Mouse (Mus musculus) CH12.LX (cell line): Measurements from ENCODE around the gene Myt1l. TPM values are rescaled to one million over a fixed set of nuclear protein-coding genes. Genes with fewer than 3 reads are reported as not detected.

Experiments
- DNase-seq: peaks from one replicate; pipeline ENCODE4 v3.0.0-alpha.2; 2013; ENCODE audit errors: extremely low read depth
- H3K27ac ChIP-seq: 2 replicates; pipeline ENCODE4 v1.5.1; 2012; ENCODE audit warnings: low read depth, mild to moderate bottlenecking, control low read depth, moderate library complexity; ENCODE audit not compliant: insufficient read depth
- H3K27me3 ChIP-seq: replicated peaks from 2 replicates; pipeline ENCODE3; 2012; ENCODE audit warnings: inconsistent platforms
- H3K36me3 ChIP-seq, 2 experiments: replicated peaks in 1 of 2; 2 replicates each; pipeline versions ENCODE3 to v1.6.1; 2012; ENCODE audit warnings: inconsistent platforms in 1 of 2, low read length in 1 of 2, mild to moderate bottlenecking in 1 of 2, mixed read lengths in 1 of 2, moderate library complexity in 1 of 2; ENCODE audit not compliant: control insufficient read depth in 1 of 2, insufficient read depth in 1 of 2
- H3K4me1 ChIP-seq, 2 experiments: 2 replicates each; pipeline ENCODE4 v1.6.1; 2012; ENCODE audit warnings: inconsistent platforms in 1 of 2, moderate library complexity in 1 of 2; ENCODE audit not compliant: insufficient read depth in 2 of 2, control insufficient read depth in 1 of 2
- H3K4me2 ChIP-seq: 2 replicates; pipeline ENCODE4 v1.6.1; 2012; ENCODE audit warnings: low read depth, mild to moderate bottlenecking, control low read depth; ENCODE audit not compliant: poor library complexity, insufficient read depth, severe bottlenecking
- H3K4me3 ChIP-seq, 3 experiments: fragments of 150-350 bp in 1 of 3; sonication (generic) in 1 of 3; replicated peaks in 1 of 3; 2 replicates each; pipeline versions ENCODE3 to v1.5.1; 2011 to 2012; ENCODE audit warnings: low read depth in 2 of 3, low read length in 2 of 3, mild to moderate bottlenecking in 2 of 3, moderate library complexity in 2 of 3, control low read depth in 1 of 3, improper control_type of control experiment in 1 of 3, inconsistent platforms in 1 of 3, mixed read lengths in 1 of 3; ENCODE audit not compliant: poor library complexity in 1 of 3
- H3K79me2 ChIP-seq: replicated peaks from 2 replicates; pipeline ENCODE4 v1.6.1; 2012; ENCODE audit warnings: mild to moderate bottlenecking, moderate library complexity; ENCODE audit not compliant: control insufficient read depth, poor library complexity, insufficient read depth, severe bottlenecking; ENCODE audit errors: extremely low read depth
- H3K9ac ChIP-seq: 2 replicates; pipeline ENCODE4 v1.6.1; 2012; ENCODE audit warnings: low read depth, mild to moderate bottlenecking, control low read depth, moderate library complexity; ENCODE audit not compliant: insufficient read depth
- H3K9me3 ChIP-seq: replicated peaks from 2 replicates; pipeline ENCODE3; 2012; ENCODE audit warnings: low read length, inconsistent platforms, mixed read lengths
- CHD1 ChIP-seq: IDR thresholded peaks from 2 replicates; pipeline ENCODE4 v1.6.1; 2012; ENCODE audit warnings: low read depth, low read length, improper control_type of control experiment, inconsistent platforms
- CHD2 ChIP-seq: IDR thresholded peaks from 2 replicates; pipeline ENCODE4 v1.6.1; 2011; ENCODE audit warnings: low read length, improper control_type of control experiment
- CTCF ChIP-seq, 2 experiments: IDR thresholded peaks in 1 of 2; conservative IDR thresholded peaks in 1 of 2; 2 replicates each; pipeline ENCODE4 v1.5.1; 2011 to 2012; ENCODE audit warnings: low read depth in 2 of 2, low read length in 2 of 2, improper control_type of control experiment in 1 of 2, inconsistent platforms in 1 of 2, mild to moderate bottlenecking in 1 of 2, moderate library complexity in 1 of 2
- ELF1 ChIP-seq: IDR thresholded peaks from 2 replicates; pipeline ENCODE4 v1.6.1; 2014; ENCODE audit warnings: low read depth, mild to moderate bottlenecking, inconsistent platforms, low read length, improper control_type of control experiment
- EP300 ChIP-seq: IDR thresholded peaks from 2 replicates; pipeline ENCODE4 v1.6.1; 2011; ENCODE audit warnings: low read length, improper control_type of control experiment
- ETS1 ChIP-seq: conservative IDR thresholded peaks from 2 replicates; pipeline ENCODE4 v1.6.1; 2012; ENCODE audit warnings: low read depth, mild to moderate bottlenecking, inconsistent platforms, low read length, improper control_type of control experiment, moderate library complexity
- IRF4 ChIP-seq: IDR thresholded peaks from 2 replicates; pipeline ENCODE4 v1.6.1; 2014; ENCODE audit warnings: low read depth, mild to moderate bottlenecking, inconsistent platforms, low read length, improper control_type of control experiment
- JUN ChIP-seq: IDR thresholded peaks from 2 replicates; pipeline ENCODE4 v1.6.1; 2011; ENCODE audit warnings: low read depth, mild to moderate bottlenecking, low read length, improper control_type of control experiment, moderate library complexity; ENCODE audit not compliant: insufficient read depth
- JUND ChIP-seq: conservative IDR thresholded peaks from 2 replicates; pipeline ENCODE4 v1.6.1; 2011; ENCODE audit warnings: low read depth, low read length, improper control_type of control experiment
- KAT2A ChIP-seq: IDR thresholded peaks from 2 replicates; pipeline ENCODE4 v1.6.1; 2012; ENCODE audit warnings: low read length, improper control_type of control experiment, inconsistent platforms; ENCODE audit not compliant: insufficient replicate concordance
- MAFK ChIP-seq: IDR thresholded peaks from 2 replicates; pipeline ENCODE4 v1.6.1; 2011; ENCODE audit warnings: low read length, improper control_type of control experiment; ENCODE audit not compliant: insufficient replicate concordance
- MAX ChIP-seq: IDR thresholded peaks from 2 replicates; pipeline ENCODE4 v1.6.1; 2011; ENCODE audit warnings: low read length, improper control_type of control experiment
- MAZ ChIP-seq: IDR thresholded peaks from 2 replicates; pipeline ENCODE4 v1.6.1; 2012; ENCODE audit warnings: low read depth, mild to moderate bottlenecking, inconsistent platforms, low read length, improper control_type of control experiment, moderate library complexity
- MEF2A ChIP-seq: IDR thresholded peaks from 2 replicates; pipeline ENCODE4 v1.6.1; 2014; ENCODE audit warnings: low read depth, mild to moderate bottlenecking, inconsistent platforms, low read length, improper control_type of control experiment, borderline replicate concordance
- MXI1 ChIP-seq: IDR thresholded peaks from 2 replicates; pipeline ENCODE4 v1.6.1; 2011; ENCODE audit warnings: mild to moderate bottlenecking, low read depth, low read length, improper control_type of control experiment
- MYC ChIP-seq: IDR thresholded peaks from 2 replicates; pipeline ENCODE4 v1.6.1; 2011; ENCODE audit warnings: low read depth, mild to moderate bottlenecking, improper control_type of control experiment, low read length
- POLR2A ChIP-seq: IDR thresholded peaks from 2 replicates; pipeline ENCODE4 v1.6.1; 2011; ENCODE audit warnings: low read depth, mild to moderate bottlenecking, improper control_type of control experiment, low read length
- POLR2AphosphoS2 ChIP-seq: IDR thresholded peaks from 2 replicates; pipeline ENCODE4 v1.6.1; 2011; ENCODE audit warnings: low read depth, low read length, improper control_type of control experiment
- RCOR1 ChIP-seq: conservative IDR thresholded peaks from 2 replicates; pipeline ENCODE4 v1.6.1; 2012; ENCODE audit warnings: low read depth, mild to moderate bottlenecking, inconsistent platforms, low read length, improper control_type of control experiment
- SMC3 ChIP-seq: IDR thresholded peaks from 2 replicates; pipeline ENCODE4 v1.6.1; 2011; ENCODE audit warnings: low read depth, low read length, improper control_type of control experiment
- USF1 ChIP-seq: IDR thresholded peaks from 2 replicates; pipeline ENCODE4 v1.6.1; 2014; ENCODE audit warnings: low read depth, mild to moderate bottlenecking, inconsistent platforms, low read length, improper control_type of control experiment
- USF2 ChIP-seq: conservative IDR thresholded peaks from 2 replicates; pipeline ENCODE4 v1.6.1; 2011; ENCODE audit warnings: low read depth, low read length, improper control_type of control experiment
- ZC3H11A ChIP-seq: IDR thresholded peaks from 2 replicates; pipeline ENCODE4 v1.6.1; 2012; ENCODE audit warnings: low read depth, mild to moderate bottlenecking, inconsistent platforms, low read length, improper control_type of control experiment
- ZNF384 ChIP-seq: IDR thresholded peaks from 2 replicates; pipeline ENCODE4 v1.6.1; 2012; ENCODE audit warnings: low read depth, low read length, improper control_type of control experiment, inconsistent platforms
- dilution Hi-C: fragments of 300-500 bp; cut with MboI; formaldehyde crosslinking; loops from 2 replicates; pipeline ENCODE4 v1.14.3; 2020; ENCODE audit warnings: low sequenced_read_pairs; ENCODE audit not compliant: extremely low pct_unique_long_range_greater_than_20kb, extremely low pct_ligation_motif_present
- in situ Hi-C: fragments of 300-500 bp; cut with MboI; formaldehyde crosslinking; loops from 3 replicates; pipeline ENCODE4 v1.14.3; 2019; ENCODE audit warnings: low sequenced_read_pairs, low pct_ligation_motif_present, low pct_unique_long_range_greater_than_20kb, mixed read lengths
- polyA plus RNA-seq: library from polyadenylated mRNA; unstranded; fragments of >175 nt; gene quantifications from 2 replicates; pipeline ENCODE4 v1.2.1, GENCODE M21; 2012; ENCODE audit warnings: low read depth; ENCODE audit not compliant: insufficient read length
- total RNA-seq, 2 experiments: library from RNA; depleted of rRNA; stranded (reverse); fragments of 300-350 nt in 1 of 2; fragments of >200 nt in 1 of 2; gene quantifications; 2 replicates each; pipeline ENCODE4 v1.2.3; 2012 to 2014

Gene Myt1l
- total and polyA plus RNA-seq, 3 experiments: 0.31 to 1.1 TPM; not detected in 1

GRCm38 (mm10) chr12:29860986-29861385 lies 332.8 kb downstream of the Myt1l start:
- Histone ChIP-seq H3K4me2 (no peak overlapping the region), H3K4me3 (no peak overlapping the region), H3K79me2 (no peaks in the 10 kb centered on the region), H3K9ac (no peak overlapping the region), H3K27me3 (no peaks in the 10 kb centered on the region), H3K36me3 (no peaks in the 10 kb centered on the region), H3K4me1 (peaks cover 0 to 11% of the 10 kb centered on the region in 2 experiments; a peak in 2 of 4 replicates), H3K27ac (no peak overlapping the region), H3K9me3 (no peaks in the 10 kb centered on the region)
- DNase-seq: no peak
- in situ Hi-C loops (no loop called here), dilution Hi-C loops (no loop called here)
- no peak for TF ChIP-seq POLR2A
- TF ChIP-seq ETS1: no peak
- no peak for TF ChIP-seq MAFK
- no peak for TF ChIP-seq ZC3H11A
- no peak for TF ChIP-seq MXI1
- TF ChIP-seq IRF4: no peak
- TF ChIP-seq SMC3: no peak
- no peak for TF ChIP-seq RCOR1
- TF ChIP-seq JUN: no peak
- no peak for TF ChIP-seq CHD2
- no peak for TF ChIP-seq POLR2AphosphoS2
- no peak for TF ChIP-seq ZNF384
- TF ChIP-seq USF1: no peak
- no peak for TF ChIP-seq CHD1

- in situ Hi-C loops: no loop called here
- H3K27me3 ChIP-seq: no peaks in the 10 kb centered on the region
- dilution Hi-C loops: no loop called here
These were observed 340.1 kb downstream of the Myt1l start for GRCm38 (mm10) chr12:29868295-29868694.

More at GRCm38 (mm10) chr12:29868295-29868694, 340.1 kb downstream of the Myt1l start:
- Histone ChIP-seq H3K79me2 (no peaks in the 10 kb centered on the region), H3K4me1 (peaks cover 3 to 21% of the 10 kb centered on the region in 2 experiments; a peak in 2 of 4 replicates), H3K9ac (no peak overlapping the region), H3K36me3 (no peaks in the 10 kb centered on the region), H3K27ac (no peak overlapping the region), H3K9me3 (no peaks in the 10 kb centered on the region)
- TF ChIP-seq MAFK: no peak
- no peak for TF ChIP-seq EP300
- no peak for TF ChIP-seq MXI1
- no peak for TF ChIP-seq POLR2AphosphoS2
- TF ChIP-seq ELF1: no peak
- TF ChIP-seq POLR2A: no peak
- no peak for TF ChIP-seq USF1
- no peak for TF ChIP-seq MYC
- TF ChIP-seq JUND: no peak
- no peak for TF ChIP-seq ETS1
- TF ChIP-seq RCOR1: no peak
- TF ChIP-seq MEF2A: no peak
- no peak for TF ChIP-seq MAX
- TF ChIP-seq USF2: no peak
- TF ChIP-seq KAT2A: no peak
- no peak for TF ChIP-seq CTCF (conservative IDR thresholded peaks at IDR 0.05 in 1 of 2, IDR thresholded peaks at IDR 0.05 in 1 of 2; ENCODE audit: low read depth in 2 of 2, low read length in 2 of 2)
- no peak for TF ChIP-seq MAZ
- TF ChIP-seq, all 38 proteins: peak for 0
- Histone ChIP-seq H3K4me2 (no peak overlapping the region), H3K4me3 (no peak overlapping the region)
- peak; percentile 28 for DNase-seq
